Mouse (Mus musculus) midbrain, embryonic 11.5 days (tissue): Measurements from ENCODE around the gene Inmt. TPM values are rescaled to one million over a fixed set of nuclear protein-coding genes. Genes with fewer than 3 reads are reported as not detected.
"Not testable (repeated sequence)": the region's sequence is repeated elsewhere in the genome, so short reads cannot be mapped to it uniquely, and the experiment has no call there.

ENCODE experiments used
- ATAC-seq: fragments of 200-750 bp; cut with Nextera tagmentation; 2 replicates; pipeline ENCODE4 v1.8.0; 2017; ENCODE audit warnings: moderate TSS enrichment, moderate library complexity; ENCODE audit not compliant: low FRiP score
- DNase-seq: peaks from one replicate; pipeline ENCODE4 v3.0.0; 2015; ENCODE audit warnings: low spot score; ENCODE audit errors: missing footprints
- H3K27ac ChIP-seq: fragments of 300-500 bp; sonication (generic); 2 replicates; pipeline ENCODE4 v1.5.1; 2014; ENCODE audit warnings: low read depth, low read length
- H3K27me3 ChIP-seq: fragments of 300-500 bp; sonication (generic); 2 replicates; pipeline ENCODE4 v1.6.1; 2014; ENCODE audit warnings: mild to moderate bottlenecking, low read length, moderate library complexity, mixed read lengths; ENCODE audit not compliant: control insufficient read depth, insufficient read depth
- H3K36me3 ChIP-seq: fragments of 300-500 bp; sonication (generic); 2 replicates; pipeline ENCODE4 v1.6.1; 2014; ENCODE audit warnings: mild to moderate bottlenecking, low read length, moderate library complexity, mixed read lengths; ENCODE audit not compliant: control insufficient read depth, insufficient read depth
- H3K4me1 ChIP-seq: fragments of 300-500 bp; sonication (generic); 2 replicates; pipeline ENCODE4 v1.6.1; 2014; ENCODE audit warnings: low read length; ENCODE audit not compliant: control insufficient read depth, insufficient read depth
- H3K4me2 ChIP-seq: fragments of 300-500 bp; sonication (generic); 2 replicates; pipeline ENCODE4 v1.6.1; 2014; ENCODE audit warnings: mild to moderate bottlenecking, moderate library complexity
- H3K4me3 ChIP-seq: fragments of 300-500 bp; sonication (generic); 2 replicates; pipeline ENCODE4 v1.5.1; 2014; ENCODE audit warnings: low read depth, low read length
- H3K9ac ChIP-seq: fragments of 300-500 bp; sonication (generic); 2 replicates; pipeline ENCODE4 v1.6.1; 2014; ENCODE audit warnings: low read length
- H3K9me3 ChIP-seq: fragments of 300-500 bp; sonication (generic); 2 replicates; pipeline ENCODE4 v1.6.1; 2016; ENCODE audit warnings: low read length; ENCODE audit not compliant: control insufficient read depth
- WGBS: fragments of 180-500 bp; shearing (Covaris S2); extraction: QIAGEN DNeasy Blood & Tissue Kit; methylation state at CpG from one replicate; pipeline ENCODE4 v1.1.7; 2014; 5-methylcytosine and 5-hydroxymethylcytosine counted together
- polyA plus RNA-seq: library from polyadenylated mRNA; unstranded; fragments of >200 nt; fragmentation: Nextera tagmentation; extraction: Ambion mirVana; gene quantifications from 2 replicates; pipeline ENCODE4 v1.2.1, GENCODE M21; 2014

Inmt gene
- polyA plus RNA-seq, 1 experiment from 2014 or later: 0.16 TPM

GRCm38 (mm10) chr6:55199047-55199446 lies 24.2 kb upstream of the Inmt start:
- Histone ChIP-seq H3K4me3 (no peak overlapping the region), H3K36me3 (no peaks in the 10 kb centered on the region), H3K9ac (no peak overlapping the region), H3K27me3 (no peaks in the 10 kb centered on the region), H3K27ac (no peak overlapping the region), H3K4me1 (peaks cover 3% of the 10 kb centered on the region), H3K9me3 (no peaks in the 10 kb centered on the region), H3K4me2 (no peak overlapping the region)
- 94% methylated on average over 3 of the region's 3 CpGs for WGBS
- ATAC-seq (no peak), DNase-seq (no peak)

GRCm38 (mm10) chr6:55193171-55193570 lies 18.3 kb upstream of the Inmt start:
- WGBS: 93% methylated on average over 3 of the region's 3 CpGs
- Histone ChIP-seq H3K4me3 (no peak overlapping the region), H3K36me3 (no peaks in the 10 kb centered on the region), H3K27me3 (no peaks in the 10 kb centered on the region), H3K9ac (no peak overlapping the region), H3K9me3 (no peaks in the 10 kb centered on the region), H3K4me1 (no peaks in the 10 kb centered on the region), H3K27ac (no peak overlapping the region), H3K4me2 (no peak overlapping the region)
- no peak for DNase-seq
- ATAC-seq: no peak

GRCm38 (mm10) chr6:55191537-55191936 lies 16.7 kb upstream of the Inmt start:
- Histone ChIP-seq H3K27ac (no peak overlapping the region), H3K27me3 (no peaks in the 10 kb centered on the region), H3K9ac (no peak overlapping the region), H3K4me2 (no peak overlapping the region), H3K36me3 (no peaks in the 10 kb centered on the region), H3K9me3 (no peaks in the 10 kb centered on the region), H3K4me1 (no peaks in the 10 kb centered on the region), H3K4me3 (no peak overlapping the region)
- DNase-seq: no peak
- 75% methylated on average over 4 of the region's 4 CpGs for WGBS
- ATAC-seq: no peak

- H3K27me3 ChIP-seq: no peaks in the 10 kb centered on the region
- no peaks in the 10 kb centered on the region for H3K9me3 ChIP-seq
- no peak for DNase-seq
- H3K4me3 ChIP-seq: no peak overlapping the region
- H3K4me2 ChIP-seq: no peak overlapping the region
- no peak overlapping the region for H3K9ac ChIP-seq
- H3K36me3 ChIP-seq: no peaks in the 10 kb centered on the region
- no peak overlapping the region for H3K27ac ChIP-seq
- H3K4me1 ChIP-seq: no peaks in the 10 kb centered on the region
- no peak for ATAC-seq
Observed at GRCm38 (mm10) chr6:55189406-55189805, 14.6 kb upstream of the Inmt start.

GRCm38 (mm10) chr6:55187827-55188226 lies 13.0 kb upstream of the Inmt start:
- not testable (repeated sequence) for H3K27ac ChIP-seq, H3K9me3 ChIP-seq, H3K36me3 ChIP-seq, H3K27me3 ChIP-seq, ATAC-seq, H3K9ac ChIP-seq, H3K4me2 ChIP-seq, DNase-seq, H3K4me1 ChIP-seq, H3K4me3 ChIP-seq
- 94% methylated on average over 17 of the region's 17 CpGs for WGBS

GRCm38 (mm10) chr6:55182655-55183430 lies 8.0 kb upstream of the Inmt start:
- Histone ChIP-seq H3K36me3 (no peaks in the 10 kb centered on the region), H3K9me3 (no peaks in the 10 kb centered on the region), H3K27ac (no peak overlapping the region), H3K27me3 (no peaks in the 10 kb centered on the region), H3K4me1 (no peaks in the 10 kb centered on the region), H3K4me2 (no peak overlapping the region), H3K9ac (no peak overlapping the region), H3K4me3 (no peak overlapping the region)
- ATAC-seq: no peak
- no peak for DNase-seq
- 88% methylated on average over 1 of the region's 1 CpGs for whole genome bisulfite sequencing

- Histone ChIP-seq H3K27ac (no peak overlapping the region), H3K9ac (no peak overlapping the region), H3K9me3 (no peaks in the 10 kb centered on the region), H3K4me3 (no peak overlapping the region), H3K4me2 (no peak overlapping the region), H3K36me3 (no peaks in the 10 kb centered on the region), H3K4me1 (no peaks in the 10 kb centered on the region), H3K27me3 (no peaks in the 10 kb centered on the region)
- no peak for ATAC-seq
- no peak for DNase-seq
- WGBS: 77% methylated on average over 7 of the region's 7 CpGs
Observed at GRCm38 (mm10) chr6:55179560-55179959, 4.7 kb upstream of the Inmt start.

GRCm38 (mm10) chr6:55177060-55177732 lies 2.4 kb upstream of the Inmt start:
- 55% methylated on average over 12 of the region's 12 CpGs for WGBS
- peaks cover 10% of the 10 kb centered on the region for H3K4me1 ChIP-seq
- ATAC-seq: no peak

GRCm38 (mm10) chr6:55175892-55176291 lies 1.0 kb upstream of the Inmt start:
- DNase-seq: no peak
- no peaks in the 10 kb centered on the region for H3K27me3 ChIP-seq
- no peak for ATAC-seq
- 68% methylated on average over 5 of the region's 5 CpGs for WGBS
- no peak overlapping the region for H3K4me3 ChIP-seq
- H3K9ac ChIP-seq: no peak overlapping the region
- H3K36me3 ChIP-seq: no peaks in the 10 kb centered on the region
- no peaks in the 10 kb centered on the region for H3K9me3 ChIP-seq
- H3K4me1 ChIP-seq: peaks cover 10% of the 10 kb centered on the region
- H3K4me2 ChIP-seq: no peak overlapping the region
- no peak overlapping the region for H3K27ac ChIP-seq

More at GRCm38 (mm10) chr6:55177060-55177732, 2.4 kb upstream of the Inmt start:
- no peaks in the 10 kb centered on the region for H3K36me3 ChIP-seq
- no peak overlapping the region for H3K4me3 ChIP-seq
- H3K9me3 ChIP-seq: no peaks in the 10 kb centered on the region
- no peak for DNase-seq
- no peaks in the 10 kb centered on the region for H3K27me3 ChIP-seq
- H3K27ac ChIP-seq: no peak overlapping the region
- H3K9ac ChIP-seq: no peak overlapping the region
- H3K4me2 ChIP-seq: no peak overlapping the region
